Mouse (Mus musculus): Measurements from ENCODE around the gene Gtf2i.

GRCm38 (mm10) chr5:134270566-134270965 lies 44.0 kb downstream of the Gtf2i start:
- TF ChIP-seq CTCF (conservative IDR thresholded peaks at IDR 0.05; ENCODE audit: low read length) (no peak), POU5F1 (IDR thresholded peaks at IDR 0.05; ENCODE audit: borderline replicate concordance, low read length) (no peak), NANOG (IDR thresholded peaks at IDR 0.05; ENCODE audit: borderline replicate concordance, low read length) (no peak)
